Mouse (Mus musculus) gastrocnemius, adult 18-20 months (tissue): ENCODE measurements around the gene Ctdsp2. TPM values are rescaled to one million over a fixed set of nuclear protein-coding genes. Genes with fewer than 3 reads are reported as not detected.

Experiments
- DNase-seq: peaks from one replicate; pipeline ENCODE4 v3.0.0; 2021; ENCODE audit warnings: low spot score
- long read RNA-seq, 2 experiments: library from polyadenylated mRNA; stranded (forward); transcript quantifications; one replicate each; pipeline ENCODE4 v2.0.0; 2021
- total RNA-seq, 2 experiments: library from RNA; stranded (reverse); gene quantifications; 2 replicates each; pipeline ENCODE4 v1.2.3; 2021

Ctdsp2 gene
- total RNA-seq = 100 to 1,000 TPM in 1 of 2 experiments, 10 to 100 TPM in 1; 84.5 to 110 TPM
- long read RNA-seq, experiment 1, full-length matches to known transcripts = 38 of 56 reads
- long read RNA-seq, experiment 1, partial matches to known transcripts = 6 of 56 reads
- long read RNA-seq, experiment 1, other reads (novel, unspliced or antisense) = 12 of 56 reads
- long read RNA-seq, experiment 2, full-length matches to known transcripts = 49 of 61 reads
- long read RNA-seq, experiment 2, partial matches to known transcripts = 4 of 61 reads
- long read RNA-seq, experiment 2, other reads (novel, unspliced or antisense) = 8 of 61 reads

DNA sequence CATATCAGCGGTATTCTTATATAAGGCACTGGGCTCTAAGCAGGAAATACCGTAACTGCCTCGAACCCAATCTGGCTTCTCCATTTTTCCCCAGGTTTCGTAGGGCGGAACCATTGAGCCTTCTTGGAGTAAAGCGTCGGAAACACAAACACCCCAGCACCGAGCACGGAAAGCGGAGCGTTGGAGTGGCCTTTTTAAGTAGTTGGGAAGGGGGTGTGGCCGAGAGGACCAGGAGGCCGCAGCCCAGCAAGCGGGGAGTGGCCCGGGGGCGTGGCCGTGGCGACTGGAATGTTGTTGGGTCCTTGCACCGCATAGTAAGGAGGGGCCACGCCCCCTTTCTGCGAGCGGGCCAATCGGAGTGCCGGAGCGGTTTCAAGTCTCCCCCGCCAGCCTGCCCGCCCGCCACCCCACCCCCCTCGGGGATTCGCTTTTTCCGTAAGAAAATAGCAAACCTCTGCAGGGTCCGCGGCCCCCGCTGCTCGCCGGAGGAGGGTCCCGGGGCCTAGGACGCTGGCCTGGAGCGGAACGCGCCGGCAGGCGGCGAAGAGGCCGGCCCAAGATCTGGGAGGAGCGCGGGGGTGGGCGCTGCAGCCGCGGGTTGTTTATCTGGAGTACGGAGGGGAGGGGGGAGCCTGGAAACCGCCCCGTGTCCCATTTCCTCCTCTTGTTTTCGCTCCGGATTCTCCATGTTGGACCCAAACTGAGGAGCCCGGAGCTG lies at the start of gene Ctdsp2:
Gene Ctdsp2, plus strand, starts transcription at position 441 of the 718 bp plus-strand sequence.
- peak; percentile 100 for DNase-seq

DNA sequence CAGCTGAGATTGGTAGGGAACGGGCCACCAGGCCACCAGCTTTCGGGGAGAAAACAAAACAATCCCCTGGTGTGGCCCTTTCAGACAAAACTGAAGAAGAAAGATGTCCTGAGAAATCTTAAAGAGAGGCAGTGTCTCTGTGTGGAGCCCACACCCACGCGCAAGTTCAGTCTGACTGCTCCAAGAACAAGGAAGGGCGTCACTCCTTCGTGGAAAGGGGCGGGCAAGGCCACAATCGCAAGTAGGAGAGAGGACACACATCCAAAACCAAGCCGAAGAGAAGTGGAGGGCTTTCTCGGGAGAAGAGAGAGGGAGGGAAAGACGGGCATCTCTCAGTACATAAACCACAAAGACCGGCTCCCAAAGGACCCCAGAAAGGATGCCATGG lies 49.7 kb upstream of the Ctdsp2 start:
- peak; percentile 73 for DNase-seq

DNA sequence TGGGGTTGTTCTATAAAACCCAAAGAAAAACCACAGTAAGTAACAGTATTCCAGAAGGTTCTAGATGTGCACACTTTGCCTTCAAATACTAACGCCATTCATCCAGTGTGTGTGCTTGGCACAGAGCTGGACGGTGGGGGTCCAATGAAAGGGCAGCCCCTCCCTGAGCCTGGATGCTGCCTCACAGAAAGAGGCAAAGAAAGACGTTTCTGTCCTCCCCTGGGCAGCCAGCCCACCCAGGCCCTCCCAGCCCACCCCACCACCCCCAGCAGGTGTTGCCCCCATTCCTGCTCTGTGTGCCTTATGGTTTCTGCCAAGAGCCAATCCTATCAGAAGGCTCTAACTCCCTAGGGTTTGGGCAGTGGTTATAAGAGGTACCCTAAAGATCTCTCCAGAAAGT lies 49.0 kb upstream of the Ctdsp2 start:
- no peak for DNase-seq

- DNase-seq = no peak
Observed at GRCm38 (mm10) chr10:126930270-126931121, 48.0 kb upstream of the Ctdsp2 start.

GRCm38 (mm10) chr10:126931123-126931759 lies 47.3 kb upstream of the Ctdsp2 start:
- DNase-seq = no peak

DNA sequence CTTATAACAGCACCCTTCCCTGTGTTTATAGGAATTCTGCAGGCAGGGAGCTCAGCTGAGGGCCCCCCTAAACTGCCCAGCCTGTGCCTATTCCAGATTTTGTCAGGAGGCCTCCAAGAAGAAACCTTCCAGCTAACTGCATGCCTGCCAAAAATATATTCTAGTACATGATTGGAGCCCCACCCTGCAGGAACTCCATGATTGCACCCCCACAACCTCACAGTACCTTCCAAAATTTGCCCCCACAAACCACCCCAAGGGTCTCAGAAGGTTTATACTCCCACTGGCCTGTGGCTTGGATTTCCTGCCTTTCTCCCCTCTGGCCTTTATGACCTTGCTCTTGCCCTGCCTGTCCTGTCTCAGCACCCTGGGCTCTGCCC lies 46.8 kb upstream of the Ctdsp2 start:
- no peak for DNase-seq

DNA sequence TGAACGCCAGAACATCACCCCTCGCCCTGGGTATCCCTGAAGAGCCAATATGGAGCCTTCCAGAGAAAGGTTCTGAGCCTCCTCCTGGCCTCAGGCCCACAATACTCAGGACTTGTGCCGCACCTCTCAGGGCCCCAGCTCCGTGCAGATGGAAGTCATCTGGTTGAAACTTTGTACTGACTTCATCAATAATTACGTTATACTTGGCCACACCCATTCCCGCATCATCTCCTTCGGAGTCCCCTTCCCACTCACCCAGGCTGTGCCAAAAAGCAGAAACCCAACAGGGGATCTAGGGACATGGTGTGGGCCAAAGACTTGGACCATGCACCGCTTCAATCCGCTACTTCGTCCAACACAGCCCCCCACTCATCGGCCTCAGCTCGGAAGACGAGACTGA lies 44.0 kb upstream of the Ctdsp2 start:
- DNase-seq = peak; percentile 45

DNA sequence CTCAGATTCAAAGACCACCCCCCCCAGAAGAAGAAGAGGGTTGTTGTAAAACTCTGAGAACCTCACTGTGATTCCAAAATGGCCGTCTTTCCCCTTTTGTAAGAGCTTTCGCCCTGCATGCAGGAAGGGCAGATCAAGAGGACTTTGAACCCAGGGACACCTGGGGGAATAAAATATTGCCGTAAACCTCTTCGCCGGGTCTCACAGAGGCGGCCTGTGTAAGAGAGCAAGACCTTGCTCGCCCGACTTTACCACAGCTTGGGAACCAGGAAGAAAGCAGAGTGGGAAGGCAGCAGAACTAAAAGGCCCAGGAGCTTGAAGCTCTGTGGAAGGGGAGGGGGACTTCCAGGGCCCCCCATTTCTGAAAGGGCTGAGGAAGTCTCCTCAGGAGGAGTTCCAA lies 43.4 kb upstream of the Ctdsp2 start:
- no peak for DNase-seq

DNA sequence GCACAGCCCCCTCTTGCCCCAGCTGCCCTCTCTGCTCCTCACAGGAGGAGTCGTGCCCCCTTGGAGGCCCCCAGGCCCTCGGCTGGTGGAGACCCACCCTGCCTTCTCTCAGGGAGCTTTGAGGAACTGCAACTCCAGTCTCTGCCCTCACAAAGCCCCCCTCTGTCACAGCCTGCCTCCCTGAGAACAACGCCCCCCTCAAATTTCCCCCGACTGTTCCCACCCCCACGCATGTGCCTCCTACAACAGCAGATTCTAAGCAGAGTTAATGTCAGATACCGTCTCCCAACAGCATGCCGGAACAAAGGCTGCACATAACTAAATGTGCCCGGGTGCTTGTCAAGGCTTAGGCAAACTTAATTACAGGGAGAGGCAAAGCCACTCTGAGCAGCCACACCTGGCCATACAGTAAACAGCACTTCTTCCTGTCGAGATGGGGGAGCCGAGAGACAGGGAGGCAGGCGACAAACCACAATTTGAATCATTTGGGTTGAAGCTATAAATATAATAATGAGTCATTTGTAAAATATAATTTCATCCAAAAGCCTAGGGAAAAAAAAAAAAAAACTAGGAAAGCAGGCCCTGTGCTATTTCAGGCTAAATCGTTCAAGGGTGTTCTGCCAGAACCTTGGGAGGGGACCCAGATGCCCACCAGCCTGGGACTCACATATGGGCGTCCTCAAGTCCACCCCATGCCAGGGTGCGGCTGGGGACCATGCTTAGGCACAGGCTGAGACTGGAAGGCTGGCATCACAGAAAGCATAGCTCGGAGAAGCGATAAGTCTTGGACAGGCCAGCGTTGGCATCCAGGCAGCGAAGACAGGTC lies 42.7 kb upstream of the Ctdsp2 start:
- no peak for DNase-seq

- peak; percentile 56 for DNase-seq
Observed at GRCm38 (mm10) chr10:126940949-126941348, 37.6 kb upstream of the Ctdsp2 start.

DNA sequence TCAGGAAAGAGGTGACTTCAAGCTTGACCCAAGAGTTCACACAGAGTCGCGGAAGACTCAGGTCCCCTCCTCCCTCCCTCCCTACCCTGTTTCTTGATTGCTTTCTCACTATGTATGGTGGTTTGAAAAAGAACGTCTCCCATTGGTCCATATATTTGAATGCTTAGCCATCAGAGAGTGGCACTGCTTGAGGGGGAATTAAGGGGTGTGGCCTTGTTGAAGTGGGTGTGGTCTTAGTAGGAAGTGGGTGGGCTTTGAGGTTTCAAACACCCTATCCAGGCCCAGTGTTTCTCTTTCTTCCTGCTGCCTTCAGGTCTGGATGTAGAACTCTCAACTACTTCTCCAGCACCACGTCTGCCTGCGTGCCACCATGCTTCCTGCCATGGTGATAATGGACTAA lies 33.0 kb upstream of the Ctdsp2 start:
- no peak for DNase-seq

DNA sequence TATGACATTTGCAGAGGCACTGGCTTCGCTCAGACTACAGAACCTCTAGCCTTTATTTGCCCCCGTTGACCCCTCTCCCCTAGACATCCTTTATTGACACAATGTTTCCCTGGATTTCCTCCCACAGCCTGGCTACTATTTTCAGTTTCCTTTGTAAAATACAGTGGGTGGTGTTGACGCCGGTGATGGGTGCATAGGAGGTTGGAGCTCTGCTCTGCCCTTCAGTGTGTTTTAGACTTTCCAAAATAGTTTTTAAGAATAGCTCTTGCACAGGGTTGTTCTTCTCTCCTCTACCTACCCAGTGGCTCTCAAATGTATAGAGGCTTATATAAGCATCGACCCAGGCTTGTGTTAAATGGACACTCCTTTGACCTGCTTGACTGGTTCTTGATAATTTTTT lies 28.7 kb upstream of the Ctdsp2 start:
- no peak for DNase-seq

DNA sequence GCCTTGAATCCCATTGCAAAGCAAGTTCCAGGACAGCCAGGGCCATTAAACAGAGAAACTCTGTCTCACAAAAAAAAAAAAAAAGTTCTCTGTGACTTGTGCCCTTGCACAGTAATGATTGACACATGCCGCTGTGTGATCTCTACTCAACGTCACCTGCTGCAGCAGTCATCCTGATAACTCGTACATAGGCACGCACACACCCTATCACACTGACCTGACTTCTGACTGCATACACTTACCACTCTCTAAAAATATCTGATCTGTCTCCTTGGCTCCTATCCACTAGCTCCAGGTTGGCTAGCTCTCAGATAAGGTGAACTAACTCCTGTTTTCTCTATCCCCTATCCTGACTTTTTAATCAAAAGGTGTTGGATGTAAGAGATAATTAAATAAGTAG lies 27.9 kb upstream of the Ctdsp2 start:
- DNase-seq = peak; percentile 60

DNA sequence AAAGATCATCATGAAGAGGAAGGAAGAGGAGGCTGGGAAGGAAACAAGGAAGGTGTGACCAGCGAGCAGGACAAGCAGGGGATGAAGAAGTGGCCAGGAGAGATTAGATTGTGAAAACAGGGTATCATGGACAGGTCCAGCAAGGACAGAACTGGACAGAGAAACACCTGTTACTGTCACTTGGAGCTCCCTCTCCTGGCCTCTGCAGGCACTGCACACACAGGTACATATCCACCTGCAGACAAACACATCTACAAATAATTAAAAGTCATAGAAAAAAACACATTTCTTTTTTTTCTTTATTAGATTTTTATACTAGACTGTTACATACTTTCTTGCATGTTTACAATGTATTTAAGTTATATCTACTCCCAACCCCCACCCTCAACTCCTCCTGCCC lies 26.1 kb upstream of the Ctdsp2 start:
- DNase-seq = no peak

DNA sequence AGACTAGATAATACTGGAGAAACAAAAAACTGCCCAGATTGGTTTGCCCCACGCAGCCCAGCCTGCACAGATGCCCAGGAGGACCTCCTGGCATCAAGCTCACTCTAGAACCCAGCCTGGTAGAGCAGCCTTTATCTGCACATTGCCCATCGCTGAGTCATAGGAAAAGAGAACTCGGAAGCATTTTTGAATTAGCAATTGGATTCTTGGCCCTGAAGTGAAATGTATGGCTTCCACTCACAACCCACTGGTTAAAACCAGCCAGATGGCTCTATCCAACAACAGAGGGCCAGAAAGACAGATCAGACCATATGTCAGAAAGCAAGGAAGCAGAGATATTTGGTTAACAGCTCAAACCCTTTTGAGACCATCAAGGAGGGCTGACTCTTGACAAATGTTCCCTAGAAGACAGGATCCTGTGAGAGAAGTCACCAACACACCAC lies 25.5 kb upstream of the Ctdsp2 start:
- no peak for DNase-seq

GRCm38 (mm10) chr10:126956692-126957358 lies 21.7 kb upstream of the Ctdsp2 start:
- DNase-seq = no peak

GRCm38 (mm10) chr10:126957359-126958107 lies 21.0 kb upstream of the Ctdsp2 start:
- peak; percentile 59 for DNase-seq

GRCm38 (mm10) chr10:126960496-126960895 lies 18.0 kb upstream of the Ctdsp2 start:
- DNase-seq = no peak

DNA sequence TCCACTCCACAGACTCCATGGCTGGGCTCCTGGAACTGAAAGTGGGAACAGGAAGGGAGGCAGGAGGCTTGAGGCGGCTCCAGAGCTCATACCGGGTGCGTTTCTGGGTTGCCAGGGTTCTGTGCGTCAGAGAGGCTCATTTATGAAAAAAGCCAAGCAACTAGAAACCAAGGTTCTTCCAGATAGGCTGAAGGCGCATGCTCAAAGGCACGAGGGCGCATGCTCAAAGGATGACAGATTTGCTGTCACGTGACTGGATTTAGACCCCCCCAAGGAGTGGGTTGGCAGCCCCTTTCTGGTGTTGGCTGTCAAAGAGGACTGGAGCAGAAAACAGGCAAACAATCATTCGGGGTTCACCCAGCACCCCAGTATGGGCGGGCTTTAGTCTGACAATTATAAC lies 16.8 kb upstream of the Ctdsp2 start:
- DNase-seq = peak; percentile 75
